Mouse (Mus musculus) forebrain, postnatal 0 days (tissue): ENCODE results near the gene Gabrb1. TPM values are rescaled to one million over a fixed set of nuclear protein-coding genes. Genes with fewer than 3 reads are reported as not detected.

Experiments used
- ATAC-seq: fragments of 200-750 bp; cut with Nextera tagmentation; 2 replicates; pipeline ENCODE4 v1.8.0; 2017; ENCODE audit warnings: mild to moderate bottlenecking, moderate library complexity
- DNase-seq: peaks from one replicate; pipeline ENCODE4 v3.0.0-alpha.2; 2015
- H3K27ac ChIP-seq: fragments of 300-500 bp; sonication (generic); 2 replicates; pipeline ENCODE4 v1.5.1; 2014; ENCODE audit warnings: low read depth, mild to moderate bottlenecking, antibody characterized with exemption, low read length, moderate library complexity, mixed read lengths
- H3K27me3 ChIP-seq: fragments of 300-500 bp; sonication (generic); 2 replicates; pipeline ENCODE4 v1.6.1; 2014; ENCODE audit warnings: mild to moderate bottlenecking, low read length, mixed read lengths; ENCODE audit not compliant: insufficient read depth
- H3K36me3 ChIP-seq: fragments of 300-500 bp; sonication (generic); 2 replicates; pipeline ENCODE4 v1.6.1; 2014; ENCODE audit warnings: mild to moderate bottlenecking, moderate library complexity; ENCODE audit not compliant: insufficient read depth
- H3K4me1 ChIP-seq: fragments of 300-500 bp; sonication (generic); 2 replicates; pipeline ENCODE4 v1.6.1; 2014; ENCODE audit warnings: antibody characterized with exemption; ENCODE audit not compliant: insufficient read depth
- H3K4me2 ChIP-seq: fragments of 300-500 bp; sonication (generic); 2 replicates; pipeline ENCODE4 v1.6.1; 2014; ENCODE audit warnings: low read depth, mild to moderate bottlenecking, moderate library complexity
- H3K4me3 ChIP-seq: fragments of 300-500 bp; sonication (generic); 2 replicates; pipeline ENCODE4 v1.5.1; 2014; ENCODE audit warnings: low read depth, low read length, mixed read lengths
- H3K9ac ChIP-seq: fragments of 300-500 bp; sonication (generic); 2 replicates; pipeline ENCODE4 v1.6.1; 2014; ENCODE audit warnings: mild to moderate bottlenecking
- H3K9me3 ChIP-seq: fragments of 300-500 bp; sonication (generic); 2 replicates; pipeline ENCODE4 v1.6.1; 2016; ENCODE audit warnings: low read length
- CTCF ChIP-seq: sonication (generic); IDR thresholded peaks from 2 replicates; pipeline ENCODE4 v1.5.1; 2016; ENCODE audit warnings: antibody characterized with exemption, control low read depth, low read depth
- WGBS: fragments of 180-500 bp; shearing (Covaris S2); extraction: QIAGEN DNeasy Blood & Tissue Kit; methylation state at CpG from one replicate; pipeline ENCODE4 v1.1.7; 2014; 5-methylcytosine and 5-hydroxymethylcytosine counted together
- polyA plus RNA-seq: library from polyadenylated mRNA; unstranded; fragments of >200 nt; fragmentation: Nextera tagmentation; extraction: Ambion mirVana; gene quantifications from 2 replicates; pipeline ENCODE4 v1.2.1, GENCODE M21; 2015
- total RNA-seq: library from RNA; depleted of rRNA; stranded (reverse); fragments of >200 nt; gene quantifications from 2 replicates; pipeline ENCODE4 v1.2.3, GENCODE M21; 2014

The Gabrb1 gene
- total and polyA plus RNA-seq, 2 experiments from 2014 or later = 19.9 to 42.0 TPM

DNA sequence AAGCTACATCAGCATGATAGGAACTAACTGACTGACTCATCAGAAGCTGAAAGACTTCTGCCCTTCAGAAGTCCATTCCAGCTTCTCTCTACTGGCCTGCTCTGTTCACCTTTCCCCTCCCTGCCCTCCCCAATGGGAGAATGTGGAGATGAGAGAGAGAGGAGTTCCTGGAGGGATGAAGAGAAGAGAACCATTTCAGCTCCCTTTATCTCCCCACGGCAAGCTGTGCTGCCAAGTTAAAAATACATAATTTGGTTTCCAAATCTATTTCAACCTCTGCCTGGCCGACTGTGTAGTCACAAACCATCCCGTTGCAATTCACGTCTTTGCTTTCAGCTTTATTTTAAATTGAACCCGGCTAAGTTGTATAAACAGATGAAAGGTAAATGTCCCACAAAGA is 3.9 kb upstream of the Gabrb1 start:
- no peak for ATAC-seq

DNA sequence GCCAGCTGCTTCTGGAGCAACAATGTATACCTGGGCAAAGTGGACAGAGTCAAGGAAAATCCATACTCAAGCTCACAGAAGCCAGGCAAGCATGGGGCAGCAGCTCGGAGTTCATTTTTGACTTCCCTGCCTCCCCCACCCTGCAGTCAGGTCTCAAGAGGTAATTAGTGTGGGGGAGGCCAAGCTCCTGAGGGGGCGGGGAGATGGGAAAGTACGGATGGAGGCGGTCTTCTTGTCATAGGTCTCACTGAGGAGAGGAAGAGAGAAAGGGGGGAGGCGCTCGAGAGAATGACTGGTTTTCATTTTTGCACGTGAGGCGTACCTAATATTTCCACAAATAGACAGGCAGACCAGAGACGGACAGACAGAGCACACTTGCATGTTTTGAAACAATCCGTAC is 1.1 kb upstream of the Gabrb1 start:
- TF ChIP-seq CTCF = no peak
- Histone ChIP-seq H3K27ac (no peak overlapping the region), H3K9ac (peak overlapping the region; percentile 57; the same call in 1 of the 2 replicates), H3K4me1 (no peaks in the 10 kb centered on the region), H3K27me3 (no peaks in the 10 kb centered on the region), H3K4me2 (peak overlapping the region; percentile 97), H3K9me3 (no peaks in the 10 kb centered on the region), H3K4me3 (peak overlapping the region; percentile 65), H3K36me3 (no peaks in the 10 kb centered on the region)
- no peak for ATAC-seq
- WGBS = 8% methylated on average over 10 of the region's 10 CpGs
- no peak for DNase-seq

More for the DNA sequence above, 3.9 kb upstream of the Gabrb1 start:
- Histone ChIP-seq H3K4me3 (no peak overlapping the region), H3K4me1 (no peaks in the 10 kb centered on the region), H3K27ac (no peak overlapping the region), H3K9me3 (no peaks in the 10 kb centered on the region), H3K27me3 (no peaks in the 10 kb centered on the region), H3K9ac (no peak overlapping the region), H3K4me2 (no peak overlapping the region), H3K36me3 (no peaks in the 10 kb centered on the region)
- TF ChIP-seq CTCF = no peak
- WGBS = 70% methylated on average over 5 of the region's 5 CpGs
- DNase-seq = no peak

GRCm38 (mm10) chr5:71658115-71658497 is 193 bp downstream of the Gabrb1 start, which contains the start of gene Gabra4:
Gene Gabra4 (minus strand): TSS chr5:71658308.
- H3K4me3 ChIP-seq = peak within 1 kb of the TSS; percentile 65
- H3K9me3 ChIP-seq = no peaks in the 10 kb centered on the region
- peak; percentile 47; the same call in 1 of the 2 replicates for ATAC-seq
- no peaks in the 10 kb centered on the region for H3K27me3 ChIP-seq
- no peaks in the 10 kb centered on the region for H3K36me3 ChIP-seq
- no peaks in the 10 kb centered on the region for H3K4me1 ChIP-seq
- under 1% methylated on average over 15 of the region's 15 CpGs for WGBS
- H3K4me2 ChIP-seq = peak within 1 kb of the TSS; percentile 97
- H3K9ac ChIP-seq = peak within 1 kb of the TSS; percentile 57
- DNase-seq = no peak
- no peak for TF ChIP-seq CTCF
- H3K27ac ChIP-seq = 0 out of 2 replicates have a peak within 1 kb of the TSS, but pooled peaks have one; percentile 4

DNA sequence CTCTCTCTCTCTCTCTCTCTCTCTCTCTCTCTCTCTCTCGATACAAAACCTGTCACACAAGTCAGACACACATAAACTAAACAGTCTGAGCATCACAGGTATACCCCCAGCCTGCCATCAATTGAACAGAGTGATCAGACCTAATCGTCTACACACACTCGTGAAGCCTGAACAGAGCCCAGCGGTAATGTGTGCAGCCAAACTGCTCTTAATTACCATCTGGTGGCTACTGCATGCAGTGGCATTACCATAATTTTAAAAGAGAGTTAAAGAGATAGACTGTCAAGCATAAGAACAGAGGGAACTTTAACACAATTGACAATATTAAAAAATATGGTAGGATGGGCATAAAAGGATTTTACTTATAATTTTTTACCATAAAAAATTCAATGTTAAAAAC is 7.7 kb downstream of the Gabrb1 start:
- DNase-seq (no peak), ATAC-seq (peak; percentile 53; the same call in 1 of the 2 replicates)

DNA sequence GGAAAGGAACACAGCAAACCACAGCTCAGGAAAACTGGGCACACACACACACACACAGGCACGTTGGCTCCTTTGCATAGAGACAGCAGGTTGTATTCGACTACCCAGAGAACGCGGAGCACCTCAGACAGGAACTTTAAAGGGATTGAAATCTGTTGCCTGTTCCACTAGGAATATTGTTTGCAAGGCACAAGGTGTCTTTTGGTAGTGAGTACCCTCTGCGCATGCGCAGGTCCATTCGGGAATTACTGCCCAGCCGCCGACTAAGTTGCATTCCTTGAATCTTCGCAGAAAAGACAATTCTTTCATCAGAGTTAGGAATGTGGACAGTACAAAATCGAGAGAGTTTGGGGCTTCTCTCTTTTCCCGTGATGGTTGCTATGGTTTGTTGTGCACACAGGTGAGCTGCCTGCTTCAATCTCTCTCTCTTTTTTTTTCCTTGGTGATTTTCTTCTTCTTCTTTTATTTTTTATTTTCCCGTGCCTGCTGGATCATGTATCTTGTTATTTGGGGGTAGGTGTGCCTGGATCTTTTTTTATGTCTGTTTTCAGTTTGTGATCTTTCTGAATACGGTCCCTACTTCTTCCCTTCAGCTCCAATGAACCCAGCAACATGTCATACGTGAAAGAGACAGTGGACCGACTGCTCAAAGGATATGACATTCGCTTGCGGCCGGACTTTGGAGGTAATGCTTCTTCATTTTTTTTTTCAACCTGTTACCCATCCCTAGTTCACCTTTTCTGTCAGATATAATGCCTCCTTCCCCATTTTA is 42.0 kb downstream of the Gabrb1 start:
- Histone ChIP-seq H3K9ac (peak overlapping the region; percentile 63), H3K27me3 (no peaks in the 10 kb centered on the region), H3K9me3 (no peaks in the 10 kb centered on the region), H3K36me3 (no peaks in the 10 kb centered on the region), H3K4me2 (peak overlapping the region; percentile 87), H3K4me3 (peak overlapping the region; percentile 64), H3K4me1 (0 out of 2 replicates have a peak, but pooled peaks cover 3% of the 10 kb centered on the region), H3K27ac (peak overlapping the region; percentile 64)
- no peak for TF ChIP-seq CTCF
- under 1% methylated on average over 19 of the region's 19 CpGs for WGBS
- ATAC-seq (no peak), DNase-seq (peak; percentile 88)

More for the DNA sequence above, 7.7 kb downstream of the Gabrb1 start:
- Histone ChIP-seq H3K4me3 (no peak overlapping the region), H3K9me3 (no peaks in the 10 kb centered on the region), H3K4me1 (no peaks in the 10 kb centered on the region), H3K9ac (no peak overlapping the region), H3K27ac (no peak overlapping the region), H3K4me2 (no peak overlapping the region), H3K36me3 (no peaks in the 10 kb centered on the region), H3K27me3 (no peaks in the 10 kb centered on the region)
- WGBS = 16% methylated on average over 4 of the region's 4 CpGs
- no peak for TF ChIP-seq CTCF

DNA sequence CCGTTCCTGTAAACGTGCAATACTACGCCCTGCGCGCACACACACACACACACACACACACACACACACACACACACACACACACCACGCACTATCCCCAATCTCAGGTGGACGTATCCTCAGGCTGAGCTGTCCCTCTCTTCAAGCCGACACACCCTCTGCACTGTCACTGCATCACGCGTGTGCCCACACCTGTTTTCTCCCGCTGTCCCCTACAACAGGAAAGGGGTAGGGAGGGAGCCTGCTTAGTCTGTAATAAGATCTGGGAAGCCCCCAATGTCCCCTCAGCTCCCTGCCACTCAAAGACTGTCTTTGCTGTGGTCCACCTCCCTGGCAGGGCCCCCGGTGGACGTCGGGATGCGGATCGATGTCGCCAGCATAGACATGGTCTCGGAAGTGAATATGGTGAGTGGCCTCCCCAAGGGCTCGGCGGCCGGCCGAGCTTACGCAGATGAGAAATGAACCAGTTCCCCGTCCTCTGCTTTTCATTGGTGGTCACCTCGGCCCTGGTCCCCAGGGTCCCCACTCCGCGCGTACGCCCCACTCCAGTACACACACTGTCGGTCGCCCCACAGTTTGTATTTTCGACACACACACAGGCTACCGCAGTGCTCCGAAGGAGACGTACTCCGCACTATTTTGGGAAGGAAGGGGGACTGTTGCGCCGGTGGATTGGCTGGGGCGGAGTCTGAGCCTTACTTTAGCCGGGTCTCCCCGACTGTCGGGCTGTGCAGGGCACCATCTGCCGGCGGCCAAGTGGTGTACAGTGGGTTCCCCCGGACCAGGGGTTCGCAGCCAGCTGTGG is 42.8 kb downstream of the Gabrb1 start:
- peak; percentile 70 for DNase-seq
- under 1% methylated on average over 46 of the region's 46 CpGs for WGBS
- peak; percentile 64 for TF ChIP-seq CTCF
- 0 out of 2 replicates have a peak, but pooled peaks cover 3% of the 10 kb centered on the region for H3K4me1 ChIP-seq
- no peaks in the 10 kb centered on the region for H3K27me3 ChIP-seq
- H3K9me3 ChIP-seq = no peaks in the 10 kb centered on the region
- peak overlapping the region; percentile 64 for H3K4me3 ChIP-seq
- H3K9ac ChIP-seq = peak overlapping the region; percentile 63
- H3K36me3 ChIP-seq = no peaks in the 10 kb centered on the region
- H3K27ac ChIP-seq = peak overlapping the region; percentile 64
- peak; percentile 93 for ATAC-seq
- peak overlapping the region; percentile 87 for H3K4me2 ChIP-seq
